Mouse (Mus musculus): ENCODE measurements around the gene Slc11a1. TPM values are rescaled to one million over a fixed set of nuclear protein-coding genes. Genes with fewer than 3 reads are reported as not detected.

The Slc11a1 gene
- total RNA-seq, 2 experiments from 2014 or later: 3.4 to 4.3 TPM

Small RNAs within 50 kb of the gene (microRNA-seq; reads per million reads assigned to microRNA genes)
- 5,270 to 6,782 reads per million in 2 experiments for gene Mir26b

Other genes starting within 250 kb of the Slc11a1 start
- under 1 TPM in 1 of 2 experiments, not detected in 1; 0.17 TPM for gene Rufy4, start 249.7 kb upstream of the Slc11a1 start, total RNA-seq (2021)
- gene Cxcr2, start 221.2 kb upstream of the Slc11a1 start, total RNA-seq (2021): under 1 TPM; 0.11 to 0.17 TPM
- gene Cxcr1, start 180.6 kb upstream of the Slc11a1 start, total RNA-seq (2021): not detected
- gene Arpc2, start 139.1 kb upstream of the Slc11a1 start, total RNA-seq (2021): 100 to 1,000 TPM; 281 to 300 TPM
- gene Gpbar1, start 96.6 kb upstream of the Slc11a1 start, total RNA-seq (2021): not detected
- 100 to 1,000 TPM; 135 to 137 TPM for gene Aamp, start 90.5 kb upstream of the Slc11a1 start, total RNA-seq (2021)
- 100 to 1,000 TPM; 118 to 134 TPM for gene Pnkd, start 90.3 kb upstream of the Slc11a1 start, total RNA-seq (2021)
- gene Tmbim1, start 69.6 kb upstream of the Slc11a1 start, total RNA-seq (2021): 10 to 100 TPM; 16.3 to 17.8 TPM
- gene Catip, start 13.1 kb upstream of the Slc11a1 start, total RNA-seq (2021): 1 to 10 TPM in 1 of 2 experiments, under 1 TPM in 1; 0.75 to 1.9 TPM
- 10 to 100 TPM; 17.7 to 25.5 TPM for gene Ctdsp1, start 16.3 kb downstream of the Slc11a1 start, total RNA-seq (2021)
- gene Vil1, start 34.2 kb downstream of the Slc11a1 start, total RNA-seq (2021): 1 to 10 TPM in 1 of 2 experiments, under 1 TPM in 1; 0.64 to 1.1 TPM
- 10 to 100 TPM; 33.6 to 35.2 TPM for gene Cnot9, start 130.9 kb downstream of the Slc11a1 start, total RNA-seq (2021)
- gene Plcd4, start 167.7 kb downstream of the Slc11a1 start, total RNA-seq (2021): 10 to 100 TPM; 13.6 to 14.7 TPM
- gene Usp37, start 169.1 kb downstream of the Slc11a1 start, total RNA-seq (2021): 10 to 100 TPM; 21.1 to 23.7 TPM
- gene Zfp142, start 213.1 kb downstream of the Slc11a1 start, total RNA-seq (2021): 10 to 100 TPM; 24.2 to 29.0 TPM
- gene Bcs1l, start 213.1 kb downstream of the Slc11a1 start, total RNA-seq (2021): 10 to 100 TPM; 24.3 to 25.5 TPM
- gene Rnf25, start 226.2 kb downstream of the Slc11a1 start, total RNA-seq (2021): 10 to 100 TPM; 54.2 to 61.8 TPM
- gene Stk36, start 226.2 kb downstream of the Slc11a1 start, total RNA-seq (2021): 1 to 10 TPM; 6.3 to 6.9 TPM

All from left cerebral cortex, postnatal 14 days (tissue).